Mouse (Mus musculus) neural tube, embryonic 11.5 days (tissue): ENCODE data around the gene Fam189a2. TPM values are rescaled to one million over a fixed set of nuclear protein-coding genes. Genes with fewer than 3 reads are reported as not detected.
A peak's percentile ranks its signal among the peaks of the same experiment; 100 is the strongest.

Source experiments
- ATAC-seq: fragments of 200-750 bp; cut with Nextera tagmentation; 2 replicates; pipeline ENCODE4 v1.8.0; 2017; ENCODE audit warnings: moderate number of reproducible peaks, mild to moderate bottlenecking, moderate TSS enrichment, moderate library complexity; ENCODE audit not compliant: insufficient read depth, low FRiP score, low TSS enrichment
- DNase-seq: peaks from one replicate; pipeline ENCODE4 v3.0.0-alpha.2; 2015; ENCODE audit warnings: low spot score
- H3K27ac ChIP-seq: fragments of 300-500 bp; sonication (generic); 2 replicates; pipeline ENCODE4 v1.5.1; 2014; ENCODE audit warnings: low read depth, mild to moderate bottlenecking, low read length
- H3K27me3 ChIP-seq: fragments of 300-500 bp; sonication (generic); 2 replicates; pipeline ENCODE4 v1.6.1; 2014; ENCODE audit warnings: mild to moderate bottlenecking, low read length, mixed read lengths; ENCODE audit not compliant: control insufficient read depth, insufficient read depth
- H3K36me3 ChIP-seq: fragments of 300-500 bp; sonication (generic); 2 replicates; pipeline ENCODE4 v1.6.1; 2014; ENCODE audit warnings: mild to moderate bottlenecking, low read length, moderate library complexity, mixed read lengths; ENCODE audit not compliant: control insufficient read depth, insufficient read depth
- H3K4me1 ChIP-seq: fragments of 300-500 bp; sonication (generic); 2 replicates; pipeline ENCODE4 v1.6.1; 2014; ENCODE audit warnings: low read length, mixed read lengths; ENCODE audit not compliant: control insufficient read depth, insufficient read depth
- H3K4me2 ChIP-seq: fragments of 300-500 bp; sonication (generic); 2 replicates; pipeline ENCODE4 v1.6.1; 2014; ENCODE audit warnings: low read depth, mild to moderate bottlenecking, moderate library complexity
- H3K4me3 ChIP-seq: fragments of 300-500 bp; sonication (generic); 2 replicates; pipeline ENCODE4 v1.5.1; 2014; ENCODE audit warnings: low read depth, low read length
- H3K9ac ChIP-seq: fragments of 300-500 bp; sonication (generic); 2 replicates; pipeline ENCODE4 v1.6.1; 2014; ENCODE audit warnings: mild to moderate bottlenecking, low read length
- H3K9me3 ChIP-seq: fragments of 300-500 bp; sonication (generic); 2 replicates; pipeline ENCODE4 v1.6.1; 2016; ENCODE audit warnings: low read length; ENCODE audit not compliant: control insufficient read depth
- WGBS: fragments of 180-500 bp; shearing (Covaris S2); extraction: QIAGEN DNeasy Blood & Tissue Kit; methylation state at CpG from one replicate; pipeline ENCODE4 v1.1.7; 2014; 5-methylcytosine and 5-hydroxymethylcytosine counted together
- polyA plus RNA-seq: library from polyadenylated mRNA; unstranded; fragments of >200 nt; fragmentation: Nextera tagmentation; extraction: Ambion mirVana; gene quantifications from 2 replicates; pipeline ENCODE4 v1.2.1, GENCODE M21; 2014

The Fam189a2 gene
- polyA plus RNA-seq, 1 experiment from 2014 or later: 1.9 TPM

- DNase-seq (no peak), ATAC-seq (no peak)
- H3K4me3 ChIP-seq: no peak overlapping the region
- no peaks in the 10 kb centered on the region for H3K9me3 ChIP-seq
- H3K27me3 ChIP-seq: no peaks in the 10 kb centered on the region
- 90% methylated on average over 6 of the region's 6 CpGs for WGBS
- H3K27ac ChIP-seq: no peak overlapping the region
- no peak overlapping the region for H3K9ac ChIP-seq
- no peaks in the 10 kb centered on the region for H3K36me3 ChIP-seq
- no peak overlapping the region for H3K4me2 ChIP-seq
- H3K4me1 ChIP-seq: peaks cover 4% of the 10 kb centered on the region; the same call in 1 of the 2 replicates
Measured at GRCm38 (mm10) chr19:24022301-24022700, 8.5 kb downstream of the Fam189a2 start.

GRCm38 (mm10) chr19:24020736-24021135 lies 10.1 kb downstream of the Fam189a2 start:
- WGBS: 85% methylated on average over 3 of the region's 3 CpGs
- Histone ChIP-seq H3K9ac (no peak overlapping the region), H3K36me3 (no peaks in the 10 kb centered on the region), H3K4me3 (no peak overlapping the region), H3K9me3 (no peaks in the 10 kb centered on the region), H3K27ac (no peak overlapping the region), H3K4me1 (peaks cover 9% of the 10 kb centered on the region), H3K4me2 (no peak overlapping the region), H3K27me3 (no peaks in the 10 kb centered on the region)
- ATAC-seq (no peak), DNase-seq (no peak)

GRCm38 (mm10) chr19:24019609-24020008 lies 11.2 kb downstream of the Fam189a2 start:
- 86% methylated on average over 9 of the region's 9 CpGs for WGBS
- Histone ChIP-seq H3K27ac (no peak overlapping the region), H3K4me1 (peaks cover 7% of the 10 kb centered on the region), H3K4me2 (no peak overlapping the region), H3K9me3 (no peaks in the 10 kb centered on the region), H3K36me3 (no peaks in the 10 kb centered on the region), H3K9ac (no peak overlapping the region), H3K4me3 (no peak overlapping the region), H3K27me3 (no peaks in the 10 kb centered on the region)
- DNase-seq (no peak), ATAC-seq (no peak)

- Histone ChIP-seq H3K9ac (no peak overlapping the region), H3K27me3 (no peaks in the 10 kb centered on the region), H3K27ac (no peak overlapping the region), H3K36me3 (no peaks in the 10 kb centered on the region), H3K4me2 (no peak overlapping the region), H3K4me3 (no peak overlapping the region), H3K9me3 (no peaks in the 10 kb centered on the region), H3K4me1 (peaks cover 7% of the 10 kb centered on the region)
- no peak for DNase-seq
- no peak for ATAC-seq
- 79% methylated on average over 3 of the region's 3 CpGs for WGBS
Measured at GRCm38 (mm10) chr19:24018396-24018795, 12.4 kb downstream of the Fam189a2 start.

- ATAC-seq: no peak
- Histone ChIP-seq H3K4me3 (no peak overlapping the region), H3K27me3 (no peaks in the 10 kb centered on the region), H3K4me2 (no peak overlapping the region), H3K36me3 (no peaks in the 10 kb centered on the region), H3K27ac (no peak overlapping the region), H3K9me3 (no peaks in the 10 kb centered on the region), H3K4me1 (peaks cover 7% of the 10 kb centered on the region), H3K9ac (no peak overlapping the region)
- no peak for DNase-seq
- 69% methylated on average over 3 of the region's 3 CpGs for WGBS
Measured at GRCm38 (mm10) chr19:24017892-24018291, 12.9 kb downstream of the Fam189a2 start.

- no peaks in the 10 kb centered on the region for H3K36me3 ChIP-seq
- ATAC-seq: no peak
- no peaks in the 10 kb centered on the region for H3K9me3 ChIP-seq
- H3K4me1 ChIP-seq: peaks cover 7% of the 10 kb centered on the region
- no peaks in the 10 kb centered on the region for H3K27me3 ChIP-seq
- no peak for DNase-seq
- H3K27ac ChIP-seq: 0 out of 2 replicates have a peak overlapping the region, but pooled peaks have one; percentile 67
- 38% methylated on average over 1 of the region's 1 CpGs for WGBS
- no peak overlapping the region for H3K9ac ChIP-seq
- no peak overlapping the region for H3K4me2 ChIP-seq
- no peak overlapping the region for H3K4me3 ChIP-seq
Measured at GRCm38 (mm10) chr19:24017427-24017826, 13.4 kb downstream of the Fam189a2 start.

GRCm38 (mm10) chr19:24016706-24017386 lies 14.0 kb downstream of the Fam189a2 start:
- H3K4me3 ChIP-seq: no peak overlapping the region
- WGBS: 24% methylated on average over 3 of the region's 3 CpGs

GRCm38 (mm10) chr19:24013241-24013640 lies 17.6 kb downstream of the Fam189a2 start:
- no peak overlapping the region for H3K4me3 ChIP-seq
- no peak overlapping the region for H3K27ac ChIP-seq
- ATAC-seq (no peak), DNase-seq (no peak)
- H3K9me3 ChIP-seq: no peaks in the 10 kb centered on the region
- peaks cover 7% of the 10 kb centered on the region for H3K4me1 ChIP-seq
- H3K4me2 ChIP-seq: no peak overlapping the region
- 80% methylated on average over 3 of the region's 3 CpGs for WGBS
- H3K36me3 ChIP-seq: no peaks in the 10 kb centered on the region
- no peak overlapping the region for H3K9ac ChIP-seq
- no peaks in the 10 kb centered on the region for H3K27me3 ChIP-seq

More at GRCm38 (mm10) chr19:24016706-24017386, 14.0 kb downstream of the Fam189a2 start:
- no peaks in the 10 kb centered on the region for H3K36me3 ChIP-seq
- peak overlapping the region; percentile 67; the same call in 1 of the 2 replicates for H3K27ac ChIP-seq
- H3K9me3 ChIP-seq: no peaks in the 10 kb centered on the region
- ATAC-seq (peak; percentile 77), DNase-seq (peak; percentile 39)
- H3K4me1 ChIP-seq: peaks cover 7% of the 10 kb centered on the region
- H3K9ac ChIP-seq: peak overlapping the region; percentile 18; the same call in 1 of the 2 replicates
- no peaks in the 10 kb centered on the region for H3K27me3 ChIP-seq
- no peak overlapping the region for H3K4me2 ChIP-seq

GRCm38 (mm10) chr19:24012479-24012878 lies 18.3 kb downstream of the Fam189a2 start:
- Histone ChIP-seq H3K4me3 (no peak overlapping the region), H3K4me2 (no peak overlapping the region), H3K9ac (no peak overlapping the region), H3K27ac (no peak overlapping the region), H3K9me3 (no peaks in the 10 kb centered on the region), H3K27me3 (no peaks in the 10 kb centered on the region), H3K4me1 (peaks cover 7% of the 10 kb centered on the region), H3K36me3 (no peaks in the 10 kb centered on the region)
- WGBS: 95% methylated on average over 8 of the region's 8 CpGs
- DNase-seq (no peak), ATAC-seq (no peak)
